22 mouse cellular contexts compared by ENCODE assay signal in genomic region chr11:100682526-100682925, GRCm38 (mm10).
DNase-seq lines count a peak whose midpoint lies in the region; TF ChIP-seq lines count a peak whose summit lies in the region.
"Had no signal": no experiment of that assay in that cellular context is flagged by ENCODE, and none has a peak within 500 bp of the region (broad histone marks: within the 10 kb centered on the region; RNA-seq: fewer than 3 reads in every experiment).

No protein-coding gene starts in this region.

- TF ChIP-seq CTCF in E14TG2a.4 (conservative IDR thresholded peaks at IDR 0.05; ENCODE audit: low read length), result no peak

- no peaks in the 10 kb centered on the region for H3K36me3 ChIP-seq in E14TG2a.4 (ENCODE audit: insufficient read depth, low read length)
- H3K36me3 ChIP-seq: embryonic facial prominence, embryonic 10.5 days; embryonic facial prominence, embryonic 12.5 days; forebrain, embryonic 15.5 days had no signal

- H3K9me3 ChIP-seq in E14TG2a.4 (ENCODE audit: low read length), result no peaks in the 10 kb centered on the region
- H3K9me3 ChIP-seq: embryonic facial prominence, embryonic 10.5 days; embryonic facial prominence, embryonic 12.5 days; forebrain, embryonic 13.5 days; forebrain, embryonic 15.5 days had no signal

- H3K4me1 ChIP-seq in E14TG2a.4 (replicated peaks; ENCODE audit: low read depth, low read length), result peaks cover 51% of the 10 kb centered on the region
- H3K4me1 ChIP-seq: embryonic facial prominence, embryonic 12.5 days; forebrain, embryonic 13.5 days; forebrain, embryonic 15.5 days had no signal

- H3K4me3 ChIP-seq in E14TG2a.4 (replicated peaks; ENCODE audit: low read length), result 0 out of 2 replicates have a peak overlapping the region, but pooled peaks have one; percentile 21
- H3K4me3 ChIP-seq: embryonic facial prominence, embryonic 10.5 days; embryonic facial prominence, embryonic 12.5 days; forebrain, embryonic 13.5 days; forebrain, embryonic 15.5 days had no signal

- DNase-seq in ES-CJ7 (ENCODE audit: low read depth, low spot score) (peak; percentile 76), ZHBTc4 (ENCODE audit: low read depth, low spot score) (peak; percentile 81)
- DNase-seq in cerebellum, adult 11 months, result no peak
- no peak for DNase-seq in ovary, postnatal 10 days (ENCODE audit: low spot score)
- no peak for DNase-seq in cerebellum, postnatal 14 days
- DNase-seq: adrenal gland, adult 2 months; adrenal gland, postnatal 10 days; adrenal gland, postnatal 25 days; B cell, adult 2 months; cerebellum, adult 11-12 months; cerebellum, adult 2 months; cerebellum, adult 9-10 months; cerebellum, postnatal 10 days; cerebellum, postnatal 36 days; embryo, embryonic 11 days; forebrain, postnatal 0 days had no signal

- peaks cover 4% of the 10 kb centered on the region; the same call in 1 of the 2 replicates for H3K27me3 ChIP-seq in E14TG2a.4 (ENCODE audit: insufficient read depth, low read length)
- H3K27me3 ChIP-seq: CH12.LX; embryonic facial prominence, embryonic 12.5 days; forebrain, embryonic 13.5 days; forebrain, embryonic 15.5 days had no signal

Comparison
In these comparisons a context has a peak if more than half of its experiments do, and no peak if none do; other contexts are left out.
1. DNase-seq: peak in ES-CJ7 (single experiment) and ZHBTc4 (single experiment); none in cerebellum, adult 11 months (single experiment), ovary, postnatal 10 days (single experiment) and cerebellum, postnatal 14 days (0 of 2).